Mouse (Mus musculus): Measurements from ENCODE around the gene Shisa4. TPM values are rescaled to one million over a fixed set of nuclear protein-coding genes. Genes with fewer than 3 reads are reported as not detected.
"Not testable (repeated sequence)": the region's sequence is repeated elsewhere in the genome, so short reads cannot be mapped to it uniquely, and the experiment has no call there.

The Shisa4 gene
- 27.5 and 30.8 TPM in 2 replicates for polyA plus RNA-seq (2015; fragmentation: Nextera tagmentation; extraction: Ambion mirVana)

DNA sequence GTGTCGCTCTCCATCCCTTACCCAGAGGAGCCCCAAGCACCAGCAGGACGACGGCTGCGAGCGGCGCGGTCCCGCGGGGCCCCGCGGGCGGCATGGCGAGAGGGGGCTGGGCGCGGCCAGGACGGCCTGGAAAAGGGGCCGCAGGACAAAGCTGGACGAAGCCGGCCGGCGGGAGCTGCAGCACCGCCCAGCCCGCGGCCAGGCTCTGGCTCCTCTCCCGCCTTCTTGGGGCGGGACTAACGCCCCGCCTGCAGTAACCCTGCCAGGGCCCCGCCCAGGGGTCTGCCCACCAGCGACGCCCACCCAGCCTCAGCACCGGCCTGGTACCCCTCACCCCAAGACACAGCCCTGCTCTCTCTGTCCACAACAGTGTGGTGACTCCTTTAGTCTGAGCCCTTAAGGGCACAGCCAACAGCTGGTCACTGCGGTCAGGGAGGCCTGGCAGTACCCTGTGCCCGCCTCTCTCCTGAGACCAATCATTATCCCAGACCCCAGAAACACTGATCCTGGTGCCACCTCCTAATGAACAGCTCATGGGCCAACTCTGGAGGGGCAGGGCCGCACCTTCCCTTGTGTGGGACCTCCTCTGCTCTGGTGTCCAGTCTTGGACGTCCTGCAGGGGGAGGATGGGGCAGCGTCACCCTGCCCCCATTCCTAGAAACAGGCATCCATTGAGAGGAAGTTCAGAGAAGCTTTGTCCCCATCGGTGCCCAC lies at the start of gene Shisa4:
Gene Shisa4 (minus strand): TSS at position 370 of the 714 bp plus-strand sequence.
- peak; percentile 38; the same call in 1 of the 2 replicates for ATAC-seq (ENCODE audit: extremely low read depth, insufficient number of reproducible peaks, low FRiP score, low TSS enrichment)
- peak within 1 kb of the TSS; percentile 70 for H3K4me3 ChIP-seq
- peaks cover 57% of the 10 kb centered on the region for H3K4me1 ChIP-seq
- peak within 1 kb of the TSS; percentile 97 for H3K4me2 ChIP-seq
- H3K27me3 ChIP-seq (replicated peaks), result 0 out of 2 replicates have a peak, but pooled peaks cover 12% of the 10 kb centered on the region
- whole genome bisulfite sequencing, result 3% methylated on average over 34 of the region's 38 CpGs
- H3K27ac ChIP-seq (replicated peaks), result peak within 1 kb of the TSS; percentile 44
- H3K9me3 ChIP-seq, result no peaks in the 10 kb centered on the region
- no peaks in the 10 kb centered on the region for H3K36me3 ChIP-seq
- peak within 1 kb of the TSS; percentile 85 for H3K9ac ChIP-seq

DNA sequence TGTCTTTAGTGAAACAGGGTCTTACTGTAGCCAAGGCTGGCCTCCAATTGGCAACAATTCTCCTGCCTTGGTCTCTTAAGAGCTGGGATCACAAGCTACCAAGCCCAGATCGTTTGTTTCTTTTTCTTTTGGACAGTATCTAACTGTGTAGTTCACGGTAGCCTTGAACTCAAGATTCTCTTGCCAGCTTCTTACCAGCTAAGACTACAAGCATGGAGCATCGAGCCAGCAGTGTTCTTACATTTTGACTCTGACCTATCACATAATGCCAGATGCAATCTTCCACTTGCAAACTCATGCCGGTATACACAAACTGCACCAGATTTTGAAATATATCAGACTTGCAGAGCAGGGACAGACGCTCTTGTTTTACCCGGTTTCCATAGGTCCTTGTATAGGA lies 47.7 kb upstream of the Shisa4 start:
- no peak overlapping the region for H3K9ac ChIP-seq
- H3K4me2 ChIP-seq, result no peak overlapping the region
- no peak for ATAC-seq (ENCODE audit: extremely low read depth, insufficient number of reproducible peaks, low FRiP score, low TSS enrichment)
- peaks cover 11% of the 10 kb centered on the region for H3K4me1 ChIP-seq
- H3K27ac ChIP-seq (replicated peaks), result no peak overlapping the region
- no peaks in the 10 kb centered on the region for H3K9me3 ChIP-seq
- H3K27me3 ChIP-seq (replicated peaks), result no peaks in the 10 kb centered on the region
- H3K36me3 ChIP-seq, result peaks cover 80% of the 10 kb centered on the region
- WGBS, result 93% methylated on average over 6 of the region's 6 CpGs
- H3K4me3 ChIP-seq, result no peak overlapping the region

DNA sequence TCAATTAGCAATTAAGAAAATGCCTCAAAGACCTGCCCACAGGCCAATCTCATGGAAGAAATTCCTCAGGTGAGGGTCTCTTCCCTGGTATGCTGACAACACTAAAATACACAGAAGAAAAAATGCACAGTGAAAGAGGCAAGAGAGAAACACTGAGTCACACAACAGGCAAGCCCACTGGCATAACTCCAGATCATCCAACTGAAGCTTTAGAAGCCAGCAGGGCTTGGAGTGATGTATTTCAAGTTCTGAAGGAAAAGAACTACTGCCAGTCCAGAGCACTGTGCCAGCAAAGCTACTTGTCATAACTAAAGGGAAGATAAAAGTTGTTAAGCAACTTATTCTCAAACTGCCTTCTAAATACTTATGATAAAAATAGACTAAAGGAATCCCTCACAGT lies 39.0 kb upstream of the Shisa4 start:
- Histone ChIP-seq H3K4me1 (peaks cover 41% of the 10 kb centered on the region), H3K9me3 (no peaks in the 10 kb centered on the region), H3K27me3 (replicated peaks) (no peaks in the 10 kb centered on the region), H3K9ac (no peak overlapping the region), H3K4me3 (no peak overlapping the region), H3K36me3 (peaks cover 95% of the 10 kb centered on the region), H3K4me2 (no peak overlapping the region), H3K27ac (replicated peaks) (peak overlapping the region; percentile 40)
- no peak for ATAC-seq (ENCODE audit: extremely low read depth, insufficient number of reproducible peaks, low FRiP score, low TSS enrichment)

DNA sequence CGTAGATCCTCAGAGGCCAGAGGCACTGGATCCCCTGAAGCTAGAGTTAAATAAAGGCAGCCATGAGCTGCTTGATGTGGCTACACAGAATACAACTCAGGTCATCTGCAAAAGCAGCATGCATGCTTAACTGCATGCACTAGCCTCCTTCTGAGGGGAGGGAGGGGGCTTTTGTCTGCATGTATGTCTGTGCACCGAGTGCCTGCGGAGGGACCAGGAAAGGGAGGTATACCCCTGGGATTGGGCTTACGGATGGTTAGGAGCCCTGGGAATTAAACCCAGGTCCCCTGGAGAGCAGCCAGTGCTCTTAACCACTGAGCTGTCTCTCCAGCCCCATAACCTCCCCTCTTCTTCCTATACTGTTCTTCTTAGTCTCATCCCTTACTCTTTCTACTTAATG lies 37.1 kb upstream of the Shisa4 start:
- 78% methylated on average over 4 of the region's 4 CpGs for WGBS
- H3K36me3 ChIP-seq, result peaks cover 94% of the 10 kb centered on the region
- H3K27ac ChIP-seq (replicated peaks), result peak overlapping the region; percentile 81
- no peak for ATAC-seq (ENCODE audit: extremely low read depth, insufficient number of reproducible peaks, low FRiP score, low TSS enrichment)
- no peak overlapping the region for H3K4me2 ChIP-seq
- no peak overlapping the region for H3K4me3 ChIP-seq
- peaks cover 41% of the 10 kb centered on the region for H3K4me1 ChIP-seq
- no peaks in the 10 kb centered on the region for H3K9me3 ChIP-seq
- H3K27me3 ChIP-seq (replicated peaks), result no peaks in the 10 kb centered on the region
- no peak overlapping the region for H3K9ac ChIP-seq

DNA sequence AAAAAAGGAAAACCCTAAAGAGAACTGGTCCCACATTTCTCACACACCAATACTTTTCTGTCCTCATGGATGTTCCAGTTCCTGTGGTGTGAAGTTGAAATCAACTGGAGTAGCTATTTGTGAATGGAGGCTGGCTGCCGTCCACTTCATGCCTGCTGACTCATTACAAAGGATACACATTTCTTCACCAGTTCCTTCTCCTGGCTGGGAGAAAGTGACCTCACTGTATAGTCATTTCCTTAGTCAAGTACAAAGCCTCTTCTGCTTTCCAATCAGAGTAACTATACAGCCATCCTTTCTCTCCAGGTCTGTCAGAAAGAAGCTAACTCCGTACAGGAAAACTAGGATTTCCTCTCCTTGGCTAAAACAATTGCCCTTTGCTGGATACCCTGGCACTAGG lies 35.9 kb upstream of the Shisa4 start:
- ATAC-seq (ENCODE audit: extremely low read depth, insufficient number of reproducible peaks, low FRiP score, low TSS enrichment), result peak; percentile 51; the same call in 1 of the 2 replicates
- 0 out of 2 replicates have a peak overlapping the region, but pooled peaks have one; percentile 3 for H3K9ac ChIP-seq
- H3K36me3 ChIP-seq, result peaks cover 94% of the 10 kb centered on the region
- peak overlapping the region; percentile 81 for H3K27ac ChIP-seq (replicated peaks)
- no peak overlapping the region for H3K4me2 ChIP-seq
- no peaks in the 10 kb centered on the region for H3K9me3 ChIP-seq
- 31% methylated on average over 2 of the region's 2 CpGs for WGBS
- peaks cover 38% of the 10 kb centered on the region for H3K4me1 ChIP-seq
- no peak overlapping the region for H3K4me3 ChIP-seq
- no peaks in the 10 kb centered on the region for H3K27me3 ChIP-seq (replicated peaks)

DNA sequence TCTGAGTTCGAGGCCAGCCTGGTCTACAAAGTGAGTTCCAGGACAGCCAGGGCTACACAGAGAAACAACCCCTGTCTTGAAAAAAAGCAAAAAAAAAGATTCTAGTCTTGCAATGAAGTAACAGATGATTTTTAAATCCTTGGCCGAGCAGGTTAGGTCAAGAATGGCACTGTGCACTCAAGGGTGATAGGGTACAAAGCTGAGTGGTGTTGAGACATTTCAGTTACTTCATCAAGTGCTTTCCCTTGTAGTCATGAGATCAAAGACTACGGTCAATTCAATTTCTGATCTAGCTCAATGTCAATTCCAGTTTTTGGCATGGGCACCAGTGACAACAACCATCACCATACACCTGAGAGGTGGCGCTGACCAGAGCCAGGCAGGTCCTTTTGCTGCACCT lies 33.9 kb upstream of the Shisa4 start:
- Histone ChIP-seq H3K9ac (no peak overlapping the region), H3K4me1 (peaks cover 30% of the 10 kb centered on the region), H3K4me2 (no peak overlapping the region), H3K36me3 (peaks cover 94% of the 10 kb centered on the region), H3K9me3 (no peaks in the 10 kb centered on the region), H3K4me3 (no peak overlapping the region), H3K27ac (replicated peaks) (no peak overlapping the region), H3K27me3 (replicated peaks) (no peaks in the 10 kb centered on the region)
- ATAC-seq (ENCODE audit: extremely low read depth, insufficient number of reproducible peaks, low FRiP score, low TSS enrichment), result no peak
- 90% methylated on average over 4 of the region's 4 CpGs for WGBS

DNA sequence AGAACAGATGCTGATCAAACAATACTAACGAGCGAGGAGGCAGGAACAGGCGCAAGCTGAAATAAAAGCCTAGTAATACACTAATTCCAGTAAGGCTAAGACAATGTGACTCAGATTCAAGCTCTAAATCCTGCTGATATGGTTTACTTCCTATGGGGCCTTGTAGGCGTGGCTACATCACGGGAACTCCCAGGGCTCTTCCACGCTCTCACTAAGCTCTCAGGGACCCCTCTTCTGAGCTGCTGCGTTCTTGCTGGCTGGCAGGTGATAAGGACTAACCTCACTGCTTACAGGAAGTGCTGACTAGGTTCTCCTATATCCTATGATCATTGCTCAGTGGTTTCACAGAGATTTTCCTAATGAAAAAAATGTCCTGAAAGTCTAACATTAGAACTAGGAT lies 30.3 kb upstream of the Shisa4 start:
- H3K9ac ChIP-seq, result no peak overlapping the region
- H3K27ac ChIP-seq (replicated peaks), result no peak overlapping the region
- H3K36me3 ChIP-seq, result peaks cover 99% of the 10 kb centered on the region
- 61% methylated on average over 7 of the region's 7 CpGs for WGBS
- no peaks in the 10 kb centered on the region for H3K4me1 ChIP-seq
- H3K27me3 ChIP-seq (replicated peaks), result no peaks in the 10 kb centered on the region
- H3K9me3 ChIP-seq, result no peaks in the 10 kb centered on the region
- ATAC-seq (ENCODE audit: extremely low read depth, insufficient number of reproducible peaks, low FRiP score, low TSS enrichment), result no peak
- H3K4me2 ChIP-seq, result no peak overlapping the region
- no peak overlapping the region for H3K4me3 ChIP-seq

DNA sequence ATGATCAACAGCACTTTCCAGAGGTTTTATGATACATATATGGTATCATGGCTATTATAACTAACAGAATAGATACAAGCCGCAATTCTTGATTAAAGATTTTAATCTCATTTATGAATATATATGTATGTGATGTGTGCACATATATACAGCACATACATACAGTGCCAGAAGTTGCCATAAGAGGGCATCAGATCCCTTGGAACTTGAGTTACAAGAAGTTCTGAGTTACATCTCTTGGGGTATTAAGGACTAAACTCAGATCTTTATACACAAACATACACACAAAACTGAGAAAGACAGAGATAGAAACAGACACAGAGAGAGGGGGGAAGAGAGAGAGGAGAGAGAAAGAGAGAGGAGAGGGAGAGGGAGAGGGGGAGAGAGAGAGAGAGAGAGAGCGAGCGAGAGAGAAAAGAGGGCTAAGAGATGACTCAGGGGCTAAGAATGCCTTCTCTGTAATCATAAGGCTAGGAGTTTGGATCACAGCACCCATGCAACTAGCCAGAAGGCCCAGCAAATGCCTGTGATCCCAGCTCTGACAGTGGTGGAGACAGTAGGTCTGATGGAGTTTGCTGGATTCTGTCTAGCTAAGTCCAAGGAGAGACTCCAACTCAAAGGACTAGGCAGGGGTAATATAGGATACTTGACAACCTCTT lies 26.5 kb upstream of the Shisa4 start:
- H3K27ac ChIP-seq (replicated peaks), result no peak overlapping the region
- H3K36me3 ChIP-seq, result peaks cover 98% of the 10 kb centered on the region
- no peak overlapping the region for H3K9ac ChIP-seq
- 78% methylated on average over 3 of the region's 3 CpGs for WGBS
- no peak overlapping the region for H3K4me3 ChIP-seq
- no peak for ATAC-seq (ENCODE audit: extremely low read depth, insufficient number of reproducible peaks, low FRiP score, low TSS enrichment)
- H3K9me3 ChIP-seq, result no peaks in the 10 kb centered on the region
- H3K4me2 ChIP-seq, result no peak overlapping the region
- H3K4me1 ChIP-seq, result no peaks in the 10 kb centered on the region
- no peaks in the 10 kb centered on the region for H3K27me3 ChIP-seq (replicated peaks)

DNA sequence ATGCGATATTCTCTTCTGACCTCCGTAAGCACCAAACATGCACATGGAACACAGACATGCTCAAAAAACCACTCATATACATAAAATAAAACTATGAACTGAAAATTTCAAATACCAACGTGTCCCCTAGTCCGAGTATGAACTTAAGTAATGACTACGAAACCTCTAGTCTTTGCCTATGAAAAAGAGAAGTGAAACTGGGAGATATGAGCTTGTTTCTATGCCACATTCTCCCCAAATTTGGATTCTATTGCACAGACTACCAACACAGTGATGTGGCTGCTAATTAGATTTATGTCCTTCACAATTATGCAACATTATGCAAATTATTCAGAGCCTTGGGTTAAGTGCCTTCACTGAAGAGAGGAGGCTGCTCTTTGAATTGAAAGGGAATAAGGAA lies 24.4 kb upstream of the Shisa4 start:
- Histone ChIP-seq H3K27me3 (replicated peaks) (no peaks in the 10 kb centered on the region), H3K36me3 (peaks cover 98% of the 10 kb centered on the region), H3K4me2 (no peak overlapping the region), H3K27ac (replicated peaks) (no peak overlapping the region), H3K4me3 (no peak overlapping the region), H3K4me1 (no peaks in the 10 kb centered on the region), H3K9me3 (no peaks in the 10 kb centered on the region), H3K9ac (no peak overlapping the region)
- 94% methylated on average over 5 of the region's 5 CpGs for WGBS
- no peak for ATAC-seq (ENCODE audit: extremely low read depth, insufficient number of reproducible peaks, low FRiP score, low TSS enrichment)

DNA sequence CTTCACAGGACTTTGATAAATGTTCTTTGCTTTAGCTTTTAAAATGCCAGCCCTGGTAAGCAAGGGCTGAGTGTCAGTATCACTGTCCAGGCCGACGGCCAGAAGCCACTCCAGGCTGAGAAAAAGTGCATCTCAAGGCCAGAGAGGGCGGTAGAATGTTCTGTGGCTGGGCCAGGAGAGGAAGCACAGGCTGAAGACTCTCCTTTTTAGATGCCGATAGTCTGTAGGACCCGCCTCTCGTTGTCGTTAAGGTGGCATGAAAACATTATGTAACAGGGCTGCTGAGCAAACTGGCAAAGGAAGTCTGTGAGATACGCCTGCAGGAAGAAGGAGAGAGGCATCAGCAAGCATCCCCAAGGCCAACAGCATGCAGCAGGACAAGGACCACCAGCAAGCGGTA lies 10.1 kb upstream of the Shisa4 start:
- no peaks in the 10 kb centered on the region for H3K9me3 ChIP-seq
- ATAC-seq (ENCODE audit: extremely low read depth, insufficient number of reproducible peaks, low FRiP score, low TSS enrichment), result no peak
- peaks cover 11% of the 10 kb centered on the region for H3K4me1 ChIP-seq
- H3K36me3 ChIP-seq, result peaks cover 87% of the 10 kb centered on the region
- no peak overlapping the region for H3K4me2 ChIP-seq
- WGBS, result 82% methylated on average over 9 of the region's 9 CpGs
- H3K27me3 ChIP-seq (replicated peaks), result no peaks in the 10 kb centered on the region
- H3K4me3 ChIP-seq, result no peak overlapping the region
- no peak overlapping the region for H3K9ac ChIP-seq
- no peak overlapping the region for H3K27ac ChIP-seq (replicated peaks)

DNA sequence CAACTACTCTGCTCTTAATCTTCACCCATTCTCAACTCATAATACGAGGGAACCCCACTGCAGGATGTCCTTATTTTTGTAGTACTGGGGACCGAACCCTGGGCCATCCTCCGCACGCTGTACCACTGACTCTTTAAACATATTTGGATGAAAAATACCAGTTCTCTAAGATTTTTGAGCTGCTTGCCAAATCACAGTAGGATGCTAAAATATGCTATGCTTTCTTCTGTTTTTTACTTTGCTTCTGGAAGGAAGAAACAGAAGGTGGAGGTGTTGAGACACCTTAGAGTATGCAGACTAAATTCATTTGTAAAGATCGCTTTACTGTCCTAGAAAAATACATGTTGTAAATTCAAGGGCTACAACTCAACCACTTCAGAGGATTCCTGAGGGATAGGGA lies 9.1 kb upstream of the Shisa4 start:
- Histone ChIP-seq H3K9me3 (no peaks in the 10 kb centered on the region), H3K27me3 (replicated peaks) (no peaks in the 10 kb centered on the region), H3K27ac (replicated peaks) (no peak overlapping the region), H3K4me2 (no peak overlapping the region), H3K4me1 (peaks cover 21% of the 10 kb centered on the region), H3K4me3 (no peak overlapping the region), H3K9ac (no peak overlapping the region), H3K36me3 (peaks cover 77% of the 10 kb centered on the region)
- 93% methylated on average over 5 of the region's 5 CpGs for WGBS
- ATAC-seq (ENCODE audit: extremely low read depth, insufficient number of reproducible peaks, low FRiP score, low TSS enrichment), result no peak

DNA sequence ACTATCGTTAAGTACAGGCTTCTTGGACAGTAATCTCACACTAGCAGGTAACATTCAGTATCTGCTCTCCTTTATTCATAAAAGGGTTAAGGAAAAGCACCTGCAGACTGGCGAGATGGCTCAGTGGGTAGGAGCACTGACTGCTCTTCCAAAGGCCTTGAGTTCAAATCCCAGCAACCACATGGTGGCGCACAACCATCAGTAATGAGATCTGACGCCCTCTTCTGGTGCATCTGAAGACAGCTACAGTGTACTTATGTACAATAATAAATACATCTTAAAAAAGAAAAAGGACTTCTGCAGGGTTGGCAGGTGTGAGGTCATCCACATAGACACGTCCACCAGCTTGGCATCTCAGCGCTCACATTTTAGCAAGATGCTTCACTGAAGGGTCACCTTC lies 6.5 kb upstream of the Shisa4 start:
- not testable (repeated sequence) for H3K9me3 ChIP-seq; H3K9ac ChIP-seq; H3K27me3 ChIP-seq (replicated peaks); H3K4me2 ChIP-seq; ATAC-seq (ENCODE audit: extremely low read depth, insufficient number of reproducible peaks, low FRiP score, low TSS enrichment); H3K4me3 ChIP-seq; H3K27ac ChIP-seq (replicated peaks)
- Histone ChIP-seq H3K36me3 (peaks cover 51% of the 10 kb centered on the region), H3K4me1 (peaks cover 35% of the 10 kb centered on the region)
- WGBS, result 59% methylated on average over 6 of the region's 6 CpGs

Measured in heart, embryonic 13.5 days (tissue).